Mouse (Mus musculus): Measurements from ENCODE around the gene Tln1. TPM values are rescaled to one million over a fixed set of nuclear protein-coding genes. Genes with fewer than 3 reads are reported as not detected.
A peak's percentile ranks its signal among the peaks of the same experiment; 100 is the strongest.

The Tln1 gene
- total and polyA plus RNA-seq, 2 experiments: 38.6 to 42.8 TPM

DNA sequence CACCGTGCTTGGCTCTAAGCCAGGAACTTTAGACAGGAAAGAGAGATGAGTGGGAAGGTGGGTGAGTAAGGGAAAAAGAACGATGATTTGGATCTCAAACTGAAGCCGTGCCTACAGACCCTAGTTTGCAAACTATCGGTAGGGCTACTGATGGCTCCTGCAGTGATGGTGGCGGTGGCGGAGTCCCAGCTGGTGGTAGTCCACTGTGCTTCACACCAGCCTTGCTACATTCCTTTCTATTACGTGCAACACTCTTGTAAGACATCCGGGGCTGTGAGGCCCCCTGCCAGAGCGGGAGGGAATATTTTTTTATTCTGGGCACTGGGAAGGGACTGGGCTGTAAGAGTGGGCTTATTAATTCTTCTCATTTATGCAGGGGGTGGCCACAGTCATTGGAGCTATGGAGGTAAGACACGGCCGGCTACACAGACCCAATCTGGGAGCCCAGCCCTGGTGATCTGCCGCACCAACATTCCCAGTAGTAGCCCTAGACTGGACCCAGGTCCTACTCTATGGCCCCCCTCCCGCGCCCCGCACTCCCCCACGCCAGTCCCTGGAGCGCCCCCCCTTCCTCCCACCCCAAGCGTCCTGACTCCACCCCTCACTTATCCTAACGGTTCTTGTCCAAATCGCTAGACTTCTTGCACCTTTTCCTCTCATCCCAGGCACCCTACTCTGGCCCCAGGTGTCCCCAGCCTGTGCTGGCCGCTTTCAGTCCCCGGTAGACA lies 54.4 kb downstream of the Tln1 start:
- Histone ChIP-seq H3K79me2 (ENCODE audit: control insufficient read depth, insufficient read depth, low read length) (no peaks in the 10 kb centered on the region), H3K27ac (replicated peaks; ENCODE audit: insufficient read depth, low read depth, low read length) (no peak overlapping the region), H3K4me3 (ENCODE audit: insufficient read depth, low read depth, low read length) (peak overlapping the region; percentile 61), H3K9ac (ENCODE audit: low read depth, low read length) (peak overlapping the region; percentile 63), H3K27me3 (ENCODE audit: control insufficient read depth, insufficient read depth, low read length) (no peaks in the 10 kb centered on the region), H3K4me1 (ENCODE audit: control insufficient read depth, insufficient read depth, low read length) (no peaks in the 10 kb centered on the region; the same call in none of the 2 replicates), H3K36me3 (ENCODE audit: control insufficient read depth, insufficient read depth, low read length) (no peaks in the 10 kb centered on the region)
- DNase-seq (ENCODE audit: extremely low read depth, low read depth, low spot score): no peak
- 10% methylated on average over 21 of the region's 22 CpGs for WGBS
- TF ChIP-seq POLR2A (IDR thresholded peaks at IDR 0.05; ENCODE audit: extremely low read depth, insufficient read depth, low read length) (no peak), CTCF (IDR thresholded peaks at IDR 0.05; ENCODE audit: low read depth, low read length) (no peak)

DNA sequence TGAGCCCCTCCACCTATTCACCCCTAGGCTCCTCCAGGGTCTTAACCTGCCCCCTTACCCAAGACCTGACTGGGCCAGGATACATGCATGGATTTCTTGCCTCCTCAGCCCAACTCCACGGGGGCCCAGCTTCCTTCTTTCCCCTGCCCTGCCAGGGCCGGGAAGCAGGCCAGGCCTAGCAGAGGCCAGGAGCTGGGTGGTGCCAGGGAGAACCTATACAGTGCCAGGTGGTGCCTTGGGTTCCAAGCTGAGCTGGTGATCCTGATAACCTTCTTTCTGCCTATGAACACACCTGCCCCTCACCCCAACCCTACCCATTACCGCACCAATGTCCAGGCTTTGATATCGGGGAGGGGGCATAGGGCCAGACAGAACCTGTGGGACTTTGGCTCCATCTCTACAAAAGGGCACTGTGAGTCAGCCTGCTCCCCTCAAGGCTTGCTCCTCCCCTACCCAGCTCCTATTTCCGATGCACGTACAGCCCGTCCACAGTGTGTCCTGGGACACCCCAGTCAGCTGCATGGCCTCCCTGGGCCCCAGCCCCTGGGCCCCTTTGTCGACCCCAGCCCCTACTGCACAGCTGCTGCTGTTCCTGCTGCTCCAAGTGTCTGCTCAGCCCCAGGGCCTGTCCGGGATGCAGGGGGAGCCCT lies 55.8 kb downstream of the Tln1 start, which contains the start of gene Car9:
Car9 (plus strand) TSS at position 431 of the 650 bp plus-strand sequence.
- Histone ChIP-seq H3K36me3 (ENCODE audit: control insufficient read depth, insufficient read depth, low read length) (no peaks in the 10 kb centered on the region), H3K4me1 (ENCODE audit: control insufficient read depth, insufficient read depth, low read length) (no peaks in the 10 kb centered on the region; the same call in none of the 2 replicates), H3K27me3 (ENCODE audit: control insufficient read depth, insufficient read depth, low read length) (no peaks in the 10 kb centered on the region), H3K4me3 (ENCODE audit: insufficient read depth, low read depth, low read length) (no peak within 1 kb of the TSS), H3K79me2 (ENCODE audit: control insufficient read depth, insufficient read depth, low read length) (no peaks in the 10 kb centered on the region), H3K27ac (replicated peaks; ENCODE audit: insufficient read depth, low read depth, low read length) (no peak within 1 kb of the TSS), H3K9ac (ENCODE audit: low read depth, low read length) (no peak within 1 kb of the TSS)
- no peak for DNase-seq (ENCODE audit: extremely low read depth, low read depth, low spot score)
- TF ChIP-seq CTCF (IDR thresholded peaks at IDR 0.05; ENCODE audit: low read depth, low read length): no peak
- TF ChIP-seq POLR2A (IDR thresholded peaks at IDR 0.05; ENCODE audit: extremely low read depth, insufficient read depth, low read length): no peak
- 80% methylated on average over 9 of the region's 9 CpGs for WGBS

DNA sequence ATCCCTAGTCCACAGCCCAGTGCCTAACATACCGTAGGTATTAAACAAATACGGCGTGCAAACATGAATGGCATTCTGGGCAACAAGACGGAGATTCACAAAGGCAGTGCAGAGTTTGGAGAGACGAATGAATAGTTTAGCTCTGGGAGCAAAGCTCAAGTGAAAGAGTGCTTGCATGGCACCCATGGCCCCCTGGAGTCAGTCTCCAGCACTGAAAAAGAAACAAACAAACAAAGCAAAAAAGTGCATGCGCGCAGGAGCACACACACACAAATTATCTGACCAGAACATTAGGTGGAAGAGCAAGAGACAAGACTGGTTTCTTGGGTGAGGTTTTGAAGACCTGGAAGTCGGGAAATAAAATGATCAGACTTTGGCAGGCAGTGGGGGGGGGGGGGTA lies 56.4 kb downstream of the Tln1 start:
- Histone ChIP-seq H3K27ac (replicated peaks; ENCODE audit: insufficient read depth, low read depth, low read length) (no peak overlapping the region), H3K79me2 (ENCODE audit: control insufficient read depth, insufficient read depth, low read length) (no peaks in the 10 kb centered on the region), H3K27me3 (ENCODE audit: control insufficient read depth, insufficient read depth, low read length) (no peaks in the 10 kb centered on the region), H3K4me3 (ENCODE audit: insufficient read depth, low read depth, low read length) (no peak overlapping the region), H3K9ac (ENCODE audit: low read depth, low read length) (no peak overlapping the region), H3K4me1 (ENCODE audit: control insufficient read depth, insufficient read depth, low read length) (no peaks in the 10 kb centered on the region; the same call in none of the 2 replicates), H3K36me3 (ENCODE audit: control insufficient read depth, insufficient read depth, low read length) (no peaks in the 10 kb centered on the region)
- no peak for DNase-seq (ENCODE audit: extremely low read depth, low read depth, low spot score)
- TF ChIP-seq POLR2A (IDR thresholded peaks at IDR 0.05; ENCODE audit: extremely low read depth, insufficient read depth, low read length) (no peak), CTCF (IDR thresholded peaks at IDR 0.05; ENCODE audit: low read depth, low read length) (no peak)
- 87% methylated on average over 8 of the region's 8 CpGs for WGBS

DNA sequence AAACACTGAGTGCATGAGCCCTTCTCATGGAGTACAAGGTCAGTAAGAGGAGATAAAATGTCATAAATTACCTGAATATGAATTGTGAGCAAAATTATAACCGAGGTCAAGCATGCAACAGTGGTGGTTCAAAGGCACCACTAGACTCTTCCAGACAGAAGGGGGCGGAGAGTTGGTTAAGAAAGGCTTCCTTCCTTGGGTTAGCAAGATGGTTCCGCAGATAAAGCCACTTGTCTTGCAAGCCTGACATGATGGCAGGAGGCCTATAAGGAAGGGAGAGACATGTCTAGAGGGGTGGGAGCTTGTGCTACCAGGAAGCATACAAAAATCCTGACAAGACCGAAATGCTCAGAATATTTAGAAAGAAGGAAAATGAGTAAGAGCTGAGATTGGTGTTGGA lies 58.2 kb downstream of the Tln1 start:
- no peak for DNase-seq (ENCODE audit: extremely low read depth, low read depth, low spot score)
- Histone ChIP-seq H3K4me1 (ENCODE audit: control insufficient read depth, insufficient read depth, low read length) (peaks cover 5% of the 10 kb centered on the region), H3K4me3 (ENCODE audit: insufficient read depth, low read depth, low read length) (no peak overlapping the region), H3K9ac (ENCODE audit: low read depth, low read length) (no peak overlapping the region), H3K79me2 (ENCODE audit: control insufficient read depth, insufficient read depth, low read length) (no peaks in the 10 kb centered on the region), H3K27me3 (ENCODE audit: control insufficient read depth, insufficient read depth, low read length) (no peaks in the 10 kb centered on the region), H3K27ac (replicated peaks; ENCODE audit: insufficient read depth, low read depth, low read length) (no peak overlapping the region), H3K36me3 (ENCODE audit: control insufficient read depth, insufficient read depth, low read length) (no peaks in the 10 kb centered on the region)
- WGBS: 78% methylated on average over 4 of the region's 4 CpGs
- TF ChIP-seq POLR2A (IDR thresholded peaks at IDR 0.05; ENCODE audit: extremely low read depth, insufficient read depth, low read length) (no peak), CTCF (IDR thresholded peaks at IDR 0.05; ENCODE audit: low read depth, low read length) (no peak)

DNA sequence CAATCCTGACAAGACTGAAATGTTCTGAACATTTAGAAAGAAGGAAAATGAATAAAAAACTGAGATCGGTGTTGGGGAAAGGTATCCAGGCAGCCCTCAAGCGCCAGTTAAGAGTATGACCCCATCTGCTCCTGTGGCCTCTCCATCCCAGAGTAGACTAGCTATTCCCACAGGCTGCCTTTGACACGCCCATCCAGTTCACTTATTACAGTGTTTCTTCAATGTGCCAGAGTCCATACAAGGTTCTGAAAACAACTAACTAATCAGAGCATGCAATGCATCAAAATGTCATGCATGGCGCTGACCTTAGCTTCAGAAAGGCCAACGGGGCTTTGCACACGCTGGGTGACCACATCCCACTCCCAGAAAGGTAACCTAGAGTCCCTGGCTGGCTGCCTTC lies 59.0 kb downstream of the Tln1 start:
- Histone ChIP-seq H3K36me3 (ENCODE audit: control insufficient read depth, insufficient read depth, low read length) (no peaks in the 10 kb centered on the region), H3K27ac (replicated peaks; ENCODE audit: insufficient read depth, low read depth, low read length) (no peak overlapping the region), H3K9ac (ENCODE audit: low read depth, low read length) (no peak overlapping the region), H3K4me3 (ENCODE audit: insufficient read depth, low read depth, low read length) (no peak overlapping the region), H3K27me3 (ENCODE audit: control insufficient read depth, insufficient read depth, low read length) (no peaks in the 10 kb centered on the region), H3K79me2 (ENCODE audit: control insufficient read depth, insufficient read depth, low read length) (no peaks in the 10 kb centered on the region), H3K4me1 (ENCODE audit: control insufficient read depth, insufficient read depth, low read length) (peaks cover 5% of the 10 kb centered on the region)
- DNase-seq (ENCODE audit: extremely low read depth, low read depth, low spot score): peak; percentile 61
- TF ChIP-seq POLR2A (IDR thresholded peaks at IDR 0.05; ENCODE audit: extremely low read depth, insufficient read depth, low read length) (no peak), CTCF (IDR thresholded peaks at IDR 0.05; ENCODE audit: low read depth, low read length) (no peak)
- 84% methylated on average over 6 of the region's 6 CpGs for WGBS

DNA sequence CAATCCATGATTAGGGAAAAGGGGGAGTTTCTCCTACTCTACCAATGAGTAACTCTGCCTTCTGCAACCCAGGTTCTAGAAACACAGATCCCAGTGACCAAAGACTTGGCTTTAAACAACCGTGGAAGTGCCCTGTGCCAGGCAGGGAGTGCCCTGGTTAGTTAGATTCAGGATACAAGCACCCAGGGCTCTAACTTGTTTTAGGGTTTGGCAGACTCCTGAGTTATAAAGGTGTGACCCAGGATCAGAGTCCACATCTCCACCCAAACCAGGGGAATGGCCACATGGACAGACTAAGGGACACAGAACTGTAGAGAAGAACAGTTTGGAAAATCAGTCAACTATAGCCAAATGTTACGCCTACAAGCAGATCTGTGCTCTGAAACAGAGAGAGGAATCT lies 59.5 kb downstream of the Tln1 start:
- peaks cover 5% of the 10 kb centered on the region for H3K4me1 ChIP-seq (ENCODE audit: control insufficient read depth, insufficient read depth, low read length)
- no peaks in the 10 kb centered on the region for H3K27me3 ChIP-seq (ENCODE audit: control insufficient read depth, insufficient read depth, low read length)
- no peaks in the 10 kb centered on the region for H3K36me3 ChIP-seq (ENCODE audit: control insufficient read depth, insufficient read depth, low read length)
- DNase-seq (ENCODE audit: extremely low read depth, low read depth, low spot score): peak; percentile 99
- TF ChIP-seq CTCF (IDR thresholded peaks at IDR 0.05; ENCODE audit: low read depth, low read length) (no peak), POLR2A (IDR thresholded peaks at IDR 0.05; ENCODE audit: extremely low read depth, insufficient read depth, low read length) (no peak)
- H3K27ac ChIP-seq (replicated peaks; ENCODE audit: insufficient read depth, low read depth, low read length): no peak overlapping the region
- no peak overlapping the region for H3K4me3 ChIP-seq (ENCODE audit: insufficient read depth, low read depth, low read length)
- no peaks in the 10 kb centered on the region for H3K79me2 ChIP-seq (ENCODE audit: control insufficient read depth, insufficient read depth, low read length)
- 27% methylated on average over 2 of the region's 2 CpGs for WGBS
- no peak overlapping the region for H3K9ac ChIP-seq (ENCODE audit: low read depth, low read length)
